Comparison of ENCODE assay signal across 8 mouse cellular contexts in genomic region chr4:141444451-141445327, GRCm38 (mm10). TPM values are rescaled to one million over a fixed set of nuclear protein-coding genes. Genes with fewer than 3 reads are reported as not detected.
A peak's percentile ranks its signal among the peaks of the same experiment; 100 is the strongest.
DNase-seq lines count a peak whose midpoint lies in the region; ATAC-seq lines count a peak whose summit lies in the region.

Gene Zbtb17, plus strand, starts transcription at chr4:141444654.

- H3K4me3 ChIP-seq in hindbrain, embryonic 13.5 days = peak within 1 kb of the TSS; percentile 92

- 0 out of 2 replicates have a peak, but pooled peaks cover 6% of the 10 kb centered on the region for H3K27me3 ChIP-seq in hindbrain, embryonic 13.5 days

- H3K4me2 ChIP-seq in hindbrain, embryonic 13.5 days = peak within 1 kb of the TSS; percentile 89

- peak within 1 kb of the TSS; percentile 97 for H3K9ac ChIP-seq in hindbrain, embryonic 13.5 days

- H3K36me3 ChIP-seq in hindbrain, embryonic 13.5 days = peaks cover 28% of the 10 kb centered on the region

- peak within 1 kb of the TSS; percentile 89 for H3K27ac ChIP-seq in hindbrain, embryonic 13.5 days

- peak; percentile 88 for DNase-seq in R1 (ENCODE audit: low read depth, low spot score)
- DNase-seq in cerebellum, postnatal 14 days = peak; percentile 91 to 94
- peak; percentile 72 to 80 for DNase-seq in frontal cortex, postnatal 25 days (ENCODE audit: low spot score in 2 of 2)
- DNase-seq in layer of hippocampus, postnatal 36 days = peak; percentile 85 to 86
- peak; percentile 89 for DNase-seq in lung, postnatal 25 days (ENCODE audit: low spot score)
- DNase-seq in retina, adult 2 months (ENCODE audit: low read depth, low spot score) = peak; percentile 67
- DNase-seq in thymus, postnatal 25 days = peak; percentile 91

- H3K4me1 ChIP-seq in hindbrain, embryonic 13.5 days (replicated peaks) = peaks cover 24% of the 10 kb centered on the region

- H3K9me3 ChIP-seq in hindbrain, embryonic 13.5 days = no peaks in the 10 kb centered on the region

- peak; percentile 92 for ATAC-seq in hindbrain, embryonic 13.5 days (ENCODE audit: low FRiP score)

- WGBS in hindbrain, embryonic 13.5 days = under 1% methylated on average over 61 of the region's 102 CpGs

RNA-seq across cellular contexts. Expression of gene Zbtb17, which starts in this region (rescaled TPM):
- 50.0 and 50.3 TPM in 2 replicates for polyA plus RNA-seq in hindbrain, embryonic 13.5 days (2015; fragmentation: Nextera tagmentation; extraction: Ambion mirVana)
- 10 to 100 TPM; 34.1 to 34.9 TPM for total RNA-seq in layer of hippocampus, postnatal 36 days (2021)

Comparison
In these comparisons a context has a peak if more than half of its experiments do, and no peak if none do; other contexts are left out.
1. Peak in every context shown above with its lines: DNase-seq, ATAC-seq, H3K4me3 ChIP-seq and H3K27ac ChIP-seq.